Mouse (Mus musculus) ES-Bruce4 (cell line): Measurements from ENCODE around the gene Gm5089.

Experiments used
- CTCF ChIP-seq: IDR thresholded peaks from one replicate; pipeline ENCODE4 v1.8.1; 2011; ENCODE audit warnings: low read depth, low read length
- EP300 ChIP-seq: IDR thresholded peaks from 2 replicates; pipeline ENCODE4 v1.6.1; 2011; ENCODE audit warnings: low read depth, low read length; ENCODE audit not compliant: insufficient read depth
- POLR2A ChIP-seq: IDR thresholded peaks from one replicate; pipeline ENCODE4 v1.8.1; 2011; ENCODE audit warnings: low read length; ENCODE audit not compliant: insufficient read depth

DNA sequence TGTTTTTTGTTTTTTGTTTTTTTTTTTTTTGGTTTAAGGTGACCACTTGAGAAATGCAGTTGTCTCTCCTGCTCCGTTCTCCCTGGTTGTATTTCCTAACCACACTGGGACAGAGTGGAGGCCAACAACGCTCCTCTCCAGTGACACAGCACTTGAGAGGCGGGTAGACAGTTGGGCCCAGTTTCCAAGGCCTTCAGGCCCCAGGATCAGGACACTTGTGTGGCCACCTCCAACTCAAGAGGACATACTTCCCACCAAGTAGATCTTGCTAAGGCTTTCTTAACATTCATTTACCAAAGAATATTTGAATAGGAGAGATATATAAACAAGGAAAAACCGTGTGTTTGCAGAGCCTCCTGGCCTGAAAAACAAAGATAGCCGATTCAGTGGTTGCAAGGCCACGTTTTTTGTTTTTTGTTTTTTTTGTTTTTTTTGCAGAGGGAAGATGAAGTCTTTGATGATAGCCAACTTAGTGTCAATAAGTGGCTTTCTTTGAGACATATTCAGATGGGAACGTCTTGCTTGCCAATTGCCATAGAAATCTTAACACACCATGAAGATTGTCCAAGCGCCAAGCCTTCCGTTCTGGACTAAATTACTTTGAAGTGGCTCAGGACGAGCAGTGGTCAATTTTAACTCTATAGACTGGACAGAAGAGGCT lies 4.1 kb upstream of the Gm5089 start:
- no peak for TF ChIP-seq EP300
- no peak for TF ChIP-seq CTCF
- no peak for TF ChIP-seq POLR2A
